Mouse (Mus musculus) CH12.LX (cell line): ENCODE measurements around the gene Ccdc28a. TPM values are rescaled to one million over a fixed set of nuclear protein-coding genes. Genes with fewer than 3 reads are reported as not detected.

Experiments
- DNase-seq: peaks from one replicate; pipeline ENCODE4 v3.0.0-alpha.2; 2013; ENCODE audit errors: extremely low read depth
- H3K27ac ChIP-seq: 2 replicates; pipeline ENCODE4 v1.5.1; 2012; ENCODE audit warnings: low read depth, mild to moderate bottlenecking, control low read depth, moderate library complexity; ENCODE audit not compliant: insufficient read depth
- H3K27me3 ChIP-seq: replicated peaks from 2 replicates; pipeline ENCODE3; 2012; ENCODE audit warnings: inconsistent platforms
- H3K36me3 ChIP-seq, 2 experiments: replicated peaks in 1 of 2; 2 replicates each; pipeline versions ENCODE3 to v1.6.1; 2012; ENCODE audit warnings: inconsistent platforms in 1 of 2, low read length in 1 of 2, mild to moderate bottlenecking in 1 of 2, mixed read lengths in 1 of 2, moderate library complexity in 1 of 2; ENCODE audit not compliant: control insufficient read depth in 1 of 2, insufficient read depth in 1 of 2
- H3K4me1 ChIP-seq, 2 experiments: 2 replicates each; pipeline ENCODE4 v1.6.1; 2012; ENCODE audit warnings: inconsistent platforms in 1 of 2, moderate library complexity in 1 of 2; ENCODE audit not compliant: insufficient read depth in 2 of 2, control insufficient read depth in 1 of 2
- H3K4me2 ChIP-seq: 2 replicates; pipeline ENCODE4 v1.6.1; 2012; ENCODE audit warnings: low read depth, mild to moderate bottlenecking, control low read depth; ENCODE audit not compliant: poor library complexity, insufficient read depth, severe bottlenecking
- H3K4me3 ChIP-seq, 3 experiments: fragments of 150-350 bp in 1 of 3; sonication (generic) in 1 of 3; replicated peaks in 1 of 3; 2 replicates each; pipeline versions ENCODE3 to v1.5.1; 2011 to 2012; ENCODE audit warnings: low read depth in 2 of 3, low read length in 2 of 3, mild to moderate bottlenecking in 2 of 3, moderate library complexity in 2 of 3, control low read depth in 1 of 3, improper control_type of control experiment in 1 of 3, inconsistent platforms in 1 of 3, mixed read lengths in 1 of 3; ENCODE audit not compliant: poor library complexity in 1 of 3
- H3K79me2 ChIP-seq: replicated peaks from 2 replicates; pipeline ENCODE4 v1.6.1; 2012; ENCODE audit warnings: mild to moderate bottlenecking, moderate library complexity; ENCODE audit not compliant: control insufficient read depth, poor library complexity, insufficient read depth, severe bottlenecking; ENCODE audit errors: extremely low read depth
- H3K9ac ChIP-seq: 2 replicates; pipeline ENCODE4 v1.6.1; 2012; ENCODE audit warnings: low read depth, mild to moderate bottlenecking, control low read depth, moderate library complexity; ENCODE audit not compliant: insufficient read depth
- H3K9me3 ChIP-seq: replicated peaks from 2 replicates; pipeline ENCODE3; 2012; ENCODE audit warnings: low read length, inconsistent platforms, mixed read lengths
- BHLHE40 ChIP-seq: IDR thresholded peaks from 2 replicates; pipeline ENCODE4 v1.6.1; 2011; ENCODE audit warnings: mild to moderate bottlenecking, low read depth, low read length, improper control_type of control experiment
- CHD1 ChIP-seq: IDR thresholded peaks from 2 replicates; pipeline ENCODE4 v1.6.1; 2012; ENCODE audit warnings: low read depth, low read length, improper control_type of control experiment, inconsistent platforms
- CHD2 ChIP-seq: IDR thresholded peaks from 2 replicates; pipeline ENCODE4 v1.6.1; 2011; ENCODE audit warnings: low read length, improper control_type of control experiment
- E2F4 ChIP-seq: IDR thresholded peaks from 2 replicates; pipeline ENCODE4 v1.6.1; 2011; ENCODE audit warnings: low read depth, low read length, improper control_type of control experiment; ENCODE audit not compliant: insufficient replicate concordance
- ELF1 ChIP-seq: IDR thresholded peaks from 2 replicates; pipeline ENCODE4 v1.6.1; 2014; ENCODE audit warnings: low read depth, mild to moderate bottlenecking, inconsistent platforms, low read length, improper control_type of control experiment
- ETS1 ChIP-seq: conservative IDR thresholded peaks from 2 replicates; pipeline ENCODE4 v1.6.1; 2012; ENCODE audit warnings: low read depth, mild to moderate bottlenecking, inconsistent platforms, low read length, improper control_type of control experiment, moderate library complexity
- HCFC1 ChIP-seq: IDR thresholded peaks from 2 replicates; pipeline ENCODE4 v1.6.1; 2012; ENCODE audit warnings: low read depth, mild to moderate bottlenecking, inconsistent platforms, low read length, improper control_type of control experiment
- JUND ChIP-seq: conservative IDR thresholded peaks from 2 replicates; pipeline ENCODE4 v1.6.1; 2011; ENCODE audit warnings: low read depth, low read length, improper control_type of control experiment
- KAT2A ChIP-seq: IDR thresholded peaks from 2 replicates; pipeline ENCODE4 v1.6.1; 2012; ENCODE audit warnings: low read length, improper control_type of control experiment, inconsistent platforms; ENCODE audit not compliant: insufficient replicate concordance
- MAX ChIP-seq: IDR thresholded peaks from 2 replicates; pipeline ENCODE4 v1.6.1; 2011; ENCODE audit warnings: low read length, improper control_type of control experiment
- MXI1 ChIP-seq: IDR thresholded peaks from 2 replicates; pipeline ENCODE4 v1.6.1; 2011; ENCODE audit warnings: mild to moderate bottlenecking, low read depth, low read length, improper control_type of control experiment
- MYC ChIP-seq: IDR thresholded peaks from 2 replicates; pipeline ENCODE4 v1.6.1; 2011; ENCODE audit warnings: low read depth, mild to moderate bottlenecking, improper control_type of control experiment, low read length
- POLR2A ChIP-seq: IDR thresholded peaks from 2 replicates; pipeline ENCODE4 v1.6.1; 2011; ENCODE audit warnings: low read depth, mild to moderate bottlenecking, improper control_type of control experiment, low read length
- RAD21 ChIP-seq: IDR thresholded peaks from 2 replicates; pipeline ENCODE4 v1.6.1; 2011; ENCODE audit warnings: low read depth, mild to moderate bottlenecking, low read length, improper control_type of control experiment, moderate library complexity
- SMC3 ChIP-seq: IDR thresholded peaks from 2 replicates; pipeline ENCODE4 v1.6.1; 2011; ENCODE audit warnings: low read depth, low read length, improper control_type of control experiment
- TCF12 ChIP-seq: IDR thresholded peaks from 2 replicates; pipeline ENCODE4 v1.6.1; 2014; ENCODE audit warnings: low read depth, mild to moderate bottlenecking, inconsistent platforms, low read length, improper control_type of control experiment
- USF1 ChIP-seq: IDR thresholded peaks from 2 replicates; pipeline ENCODE4 v1.6.1; 2014; ENCODE audit warnings: low read depth, mild to moderate bottlenecking, inconsistent platforms, low read length, improper control_type of control experiment
- dilution Hi-C: fragments of 300-500 bp; cut with MboI; formaldehyde crosslinking; loops from 2 replicates; pipeline ENCODE4 v1.14.3; 2020; ENCODE audit warnings: low sequenced_read_pairs; ENCODE audit not compliant: extremely low pct_unique_long_range_greater_than_20kb, extremely low pct_ligation_motif_present
- in situ Hi-C: fragments of 300-500 bp; cut with MboI; formaldehyde crosslinking; loops from 3 replicates; pipeline ENCODE4 v1.14.3; 2019; ENCODE audit warnings: low sequenced_read_pairs, low pct_ligation_motif_present, low pct_unique_long_range_greater_than_20kb, mixed read lengths
- polyA plus RNA-seq: library from polyadenylated mRNA; unstranded; fragments of >175 nt; gene quantifications from 2 replicates; pipeline ENCODE4 v1.2.1, GENCODE M21; 2012; ENCODE audit warnings: low read depth; ENCODE audit not compliant: insufficient read length
- total RNA-seq, 2 experiments: library from RNA; depleted of rRNA; stranded (reverse); fragments of 300-350 nt in 1 of 2; fragments of >200 nt in 1 of 2; gene quantifications; 2 replicates each; pipeline ENCODE4 v1.2.3; 2012 to 2014

The Ccdc28a gene
- total and polyA plus RNA-seq, 3 experiments: 8.3 to 11.7 (median 10.8) TPM

DNA sequence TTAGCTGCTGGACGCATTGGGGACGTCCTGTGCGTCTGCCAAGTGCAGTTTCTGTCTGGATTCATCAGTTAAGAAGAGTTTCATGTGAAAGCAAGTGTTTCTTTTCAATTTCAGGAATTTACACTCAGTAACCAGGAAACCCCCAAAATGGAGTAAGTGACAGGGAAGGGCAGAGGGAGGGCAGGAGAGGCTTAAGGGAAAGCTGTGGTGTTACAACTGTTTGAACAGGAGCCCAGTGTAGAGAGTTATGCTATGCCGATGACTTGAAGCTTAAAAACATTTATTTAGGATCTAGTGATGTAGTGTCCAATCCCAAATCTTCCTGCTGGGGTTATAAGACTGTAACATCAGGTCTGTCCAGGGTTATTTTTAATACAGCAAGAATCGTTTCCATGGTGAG is 20.7 kb downstream of the Ccdc28a start:
- in situ Hi-C loops: no loop called here
- no peaks in the 10 kb centered on the region for H3K27me3 ChIP-seq
- H3K36me3 ChIP-seq: peaks cover 4 to 18% of the 10 kb centered on the region in 2 experiments
- H3K27ac ChIP-seq: no peak overlapping the region
- peaks cover 2 to 9% of the 10 kb centered on the region in 2 experiments; a peak in 3 of 4 replicates for H3K4me1 ChIP-seq
- H3K9ac ChIP-seq: no peak overlapping the region
- dilution Hi-C loops: no loop called here
- H3K9me3 ChIP-seq: no peaks in the 10 kb centered on the region
- DNase-seq: no peak
- H3K4me3 ChIP-seq: no peak overlapping the region
- no peak overlapping the region for H3K4me2 ChIP-seq
- H3K79me2 ChIP-seq: no peaks in the 10 kb centered on the region
- TF ChIP-seq BHLHE40: no peak
- no peak for TF ChIP-seq HCFC1
- TF ChIP-seq JUND: no peak
- TF ChIP-seq ETS1: no peak
- TF ChIP-seq CHD1: no peak
- TF ChIP-seq MAX: no peak
- no peak for TF ChIP-seq USF1
- no peak for TF ChIP-seq RAD21
- TF ChIP-seq SMC3: no peak
- TF ChIP-seq MYC: no peak
- TF ChIP-seq KAT2A: no peak

DNA sequence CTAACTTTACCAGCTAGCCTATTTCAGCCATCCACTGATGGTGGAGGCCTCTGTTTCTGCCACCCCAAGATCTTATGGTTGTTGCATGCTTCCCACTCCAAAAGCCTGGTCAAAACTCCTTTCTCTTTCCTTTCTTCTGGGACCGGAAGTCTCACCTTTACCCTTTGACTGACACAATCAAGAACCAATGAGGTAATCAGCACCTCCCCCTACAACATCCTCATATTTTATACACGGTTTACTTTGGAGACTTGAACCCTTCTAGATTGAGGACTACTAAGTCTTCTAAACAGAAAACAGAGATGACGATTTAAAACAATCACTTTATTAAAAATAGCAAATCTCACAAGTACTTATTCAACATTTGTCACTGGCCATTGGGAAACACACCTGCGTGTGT is 21.4 kb downstream of the Ccdc28a start:
- no peak overlapping the region for H3K27ac ChIP-seq
- DNase-seq: no peak
- no peak for TF ChIP-seq ETS1
- TF ChIP-seq RAD21: no peak
- TF ChIP-seq TCF12: no peak
- no peak for TF ChIP-seq CHD2
- TF ChIP-seq E2F4: no peak
- TF ChIP-seq HCFC1: no peak
- TF ChIP-seq POLR2A: no peak
- TF ChIP-seq MXI1: no peak
- TF ChIP-seq ELF1: no peak
- no peak for TF ChIP-seq KAT2A
- no peak for TF ChIP-seq CHD1
- H3K27me3 ChIP-seq: no peaks in the 10 kb centered on the region
- peaks cover 2 to 9% of the 10 kb centered on the region in 2 experiments; a peak in 3 of 4 replicates for H3K4me1 ChIP-seq
- H3K79me2 ChIP-seq: no peaks in the 10 kb centered on the region
- in situ Hi-C loops (no loop called here), dilution Hi-C loops (no loop called here)
- H3K9me3 ChIP-seq: no peaks in the 10 kb centered on the region
- H3K9ac ChIP-seq: no peak overlapping the region
- no peak overlapping the region for H3K4me2 ChIP-seq
- H3K4me3 ChIP-seq: no peak overlapping the region
- peaks cover 4 to 15% of the 10 kb centered on the region in 2 experiments for H3K36me3 ChIP-seq
